Mouse (Mus musculus): ENCODE data around the gene Npm1. TPM values are rescaled to one million over a fixed set of nuclear protein-coding genes. Genes with fewer than 3 reads are reported as not detected.

Gene Npm1
- polyA plus RNA-seq, 1 experiment from 2014 or later: 962 TPM

- no peaks in the 10 kb centered on the region for H3K36me3 ChIP-seq (ENCODE audit: control insufficient read depth, insufficient read depth, low read length)
- no peaks in the 10 kb centered on the region for H3K4me1 ChIP-seq (replicated peaks; ENCODE audit: control insufficient read depth, insufficient read depth, low read length)
- H3K9me3 ChIP-seq (ENCODE audit: control insufficient read depth, low read length): no peaks in the 10 kb centered on the region
- WGBS: 17% methylated on average over 9 of the region's 9 CpGs
- no peak overlapping the region for H3K4me3 ChIP-seq (ENCODE audit: low read depth, low read length)
- no peak overlapping the region for H3K9ac ChIP-seq (ENCODE audit: low read depth, low read length)
- DNase-seq (ENCODE audit: low spot score) (peak; percentile 82), ATAC-seq (ENCODE audit: low FRiP score) (no peak)
- H3K27me3 ChIP-seq (ENCODE audit: control insufficient read depth, insufficient read depth, low read length): no peaks in the 10 kb centered on the region
- no peak overlapping the region for H3K4me2 ChIP-seq (replicated peaks; ENCODE audit: low read depth, low read length)
- H3K27ac ChIP-seq (ENCODE audit: low read depth, low read length): no peak overlapping the region
Observed at GRCm38 (mm10) chr11:33170489-33170888, 7.5 kb upstream of the Npm1 start.

- no peaks in the 10 kb centered on the region for H3K4me1 ChIP-seq (replicated peaks; ENCODE audit: control insufficient read depth, insufficient read depth, low read length)
- ATAC-seq (ENCODE audit: low FRiP score): peak; percentile 75
- peak overlapping the region; percentile 79 for H3K27ac ChIP-seq (ENCODE audit: low read depth, low read length)
- H3K4me2 ChIP-seq (replicated peaks; ENCODE audit: low read depth, low read length): peak overlapping the region; percentile 72
- no peaks in the 10 kb centered on the region for H3K27me3 ChIP-seq (ENCODE audit: control insufficient read depth, insufficient read depth, low read length)
- peak overlapping the region; percentile 98 for H3K4me3 ChIP-seq (ENCODE audit: low read depth, low read length)
- DNase-seq (ENCODE audit: low spot score): peak; percentile 90
- H3K36me3 ChIP-seq (ENCODE audit: control insufficient read depth, insufficient read depth, low read length): peaks cover 2% of the 10 kb centered on the region; the same call in 1 of the 2 replicates
- peak overlapping the region; percentile 94 for H3K9ac ChIP-seq (ENCODE audit: low read depth, low read length)
- WGBS: 4% methylated on average over 51 of the region's 53 CpGs
- no peaks in the 10 kb centered on the region for H3K9me3 ChIP-seq (ENCODE audit: control insufficient read depth, low read length)
Observed at GRCm38 (mm10) chr11:33162211-33162997, 602 bp downstream of the Npm1 start.

DNA sequence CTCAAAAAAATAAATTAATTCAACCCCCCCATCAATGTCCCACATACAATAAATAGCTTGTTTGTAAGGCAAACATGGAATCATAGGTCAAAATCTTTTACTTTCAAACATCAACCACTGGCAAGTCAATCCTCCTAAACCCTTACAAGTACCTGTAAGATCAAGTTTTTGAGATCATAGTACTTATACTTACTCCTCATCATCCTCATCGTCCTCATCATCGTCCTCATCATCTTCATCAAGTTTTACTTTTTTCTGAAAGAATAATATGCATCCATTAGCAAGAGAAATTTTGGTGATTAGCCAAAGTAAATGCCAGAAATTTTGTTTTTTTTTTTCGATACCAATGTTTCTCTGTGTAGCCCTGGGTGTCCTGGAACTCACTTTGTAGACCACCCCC, 3.3 kb downstream of the Npm1 start:
- ATAC-seq (ENCODE audit: low FRiP score) (no peak), DNase-seq (ENCODE audit: low spot score) (no peak)
- no peaks in the 10 kb centered on the region for H3K4me1 ChIP-seq (replicated peaks; ENCODE audit: control insufficient read depth, insufficient read depth, low read length)
- H3K27ac ChIP-seq (ENCODE audit: low read depth, low read length): no peak overlapping the region
- H3K4me3 ChIP-seq (ENCODE audit: low read depth, low read length): no peak overlapping the region
- no peak overlapping the region for H3K9ac ChIP-seq (ENCODE audit: low read depth, low read length)
- H3K27me3 ChIP-seq (ENCODE audit: control insufficient read depth, insufficient read depth, low read length): no peaks in the 10 kb centered on the region
- peaks cover 5% of the 10 kb centered on the region; the same call in 1 of the 2 replicates for H3K36me3 ChIP-seq (ENCODE audit: control insufficient read depth, insufficient read depth, low read length)
- no peak overlapping the region for H3K4me2 ChIP-seq (replicated peaks; ENCODE audit: low read depth, low read length)
- no peaks in the 10 kb centered on the region for H3K9me3 ChIP-seq (ENCODE audit: control insufficient read depth, low read length)
- 93% methylated on average over 3 of the region's 3 CpGs for WGBS

GRCm38 (mm10) chr11:33157453-33158196, 5.4 kb downstream of the Npm1 start:
- H3K9ac ChIP-seq (ENCODE audit: low read depth, low read length): no peak overlapping the region
- H3K4me1 ChIP-seq (replicated peaks; ENCODE audit: control insufficient read depth, insufficient read depth, low read length): no peaks in the 10 kb centered on the region
- no peak overlapping the region for H3K27ac ChIP-seq (ENCODE audit: low read depth, low read length)
- H3K27me3 ChIP-seq (ENCODE audit: control insufficient read depth, insufficient read depth, low read length): no peaks in the 10 kb centered on the region
- no peak for ATAC-seq (ENCODE audit: low FRiP score)
- no peak for DNase-seq (ENCODE audit: low spot score)
- H3K4me3 ChIP-seq (ENCODE audit: low read depth, low read length): no peak overlapping the region
- WGBS: 88% methylated on average over 2 of the region's 2 CpGs
- H3K36me3 ChIP-seq (ENCODE audit: control insufficient read depth, insufficient read depth, low read length): peaks cover 5% of the 10 kb centered on the region; the same call in 1 of the 2 replicates
- H3K9me3 ChIP-seq (ENCODE audit: control insufficient read depth, low read length): no peaks in the 10 kb centered on the region
- H3K4me2 ChIP-seq (replicated peaks; ENCODE audit: low read depth, low read length): no peak overlapping the region

DNA sequence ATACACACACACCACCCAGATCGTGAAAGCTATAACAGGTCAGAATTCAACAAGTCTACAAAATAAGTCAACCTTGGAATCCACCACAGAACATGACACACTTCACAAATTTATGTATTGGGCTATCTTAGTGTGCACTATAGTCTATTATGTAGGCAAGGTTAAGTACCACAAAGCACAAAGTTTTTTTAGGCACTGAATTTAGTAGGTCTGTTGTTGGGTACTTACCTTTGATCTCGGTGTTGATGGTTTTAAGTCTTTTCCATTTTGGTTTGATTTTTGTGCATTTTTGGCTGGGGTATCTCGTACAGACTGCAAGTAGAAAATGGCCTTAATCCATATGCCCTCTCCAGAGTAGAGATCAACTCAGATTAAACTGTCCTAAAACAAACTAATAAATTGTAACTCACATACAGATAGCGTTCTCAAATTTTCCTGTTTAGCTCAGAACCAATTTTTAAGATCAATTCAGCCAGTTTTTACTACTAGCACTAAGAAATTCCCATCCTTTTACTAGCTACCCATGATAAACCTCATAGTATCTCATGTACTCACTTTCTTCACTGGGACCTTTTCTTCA, 6.5 kb downstream of the Npm1 start:
- WGBS: 91% methylated on average over 4 of the region's 4 CpGs
- Histone ChIP-seq H3K9ac (ENCODE audit: low read depth, low read length) (no peak overlapping the region), H3K4me3 (ENCODE audit: low read depth, low read length) (no peak overlapping the region), H3K4me1 (replicated peaks; ENCODE audit: control insufficient read depth, insufficient read depth, low read length) (no peaks in the 10 kb centered on the region), H3K4me2 (replicated peaks; ENCODE audit: low read depth, low read length) (no peak overlapping the region), H3K27ac (ENCODE audit: low read depth, low read length) (no peak overlapping the region), H3K27me3 (ENCODE audit: control insufficient read depth, insufficient read depth, low read length) (no peaks in the 10 kb centered on the region), H3K36me3 (ENCODE audit: control insufficient read depth, insufficient read depth, low read length) (peaks cover 5% of the 10 kb centered on the region; the same call in 1 of the 2 replicates), H3K9me3 (ENCODE audit: control insufficient read depth, low read length) (no peaks in the 10 kb centered on the region)
- DNase-seq (ENCODE audit: low spot score) (no peak), ATAC-seq (ENCODE audit: low FRiP score) (no peak)

DNA sequence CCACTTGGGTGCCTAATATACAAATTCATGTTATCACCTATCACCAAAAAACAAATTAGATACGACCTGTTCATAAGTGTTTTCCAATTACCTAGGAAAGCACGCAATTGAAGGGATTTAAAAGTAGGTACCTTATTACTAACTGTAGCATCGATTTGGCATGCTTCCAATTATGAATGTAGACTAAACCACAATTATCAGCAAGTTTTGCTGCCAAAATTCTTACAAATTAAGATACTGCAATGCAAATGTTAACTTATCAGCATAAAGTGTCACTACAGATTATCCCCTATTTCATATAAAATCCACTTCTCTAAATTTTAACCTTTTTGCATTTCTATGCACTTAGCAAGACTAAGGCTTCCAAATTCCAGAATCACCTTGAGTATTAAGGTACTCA, 8.5 kb downstream of the Npm1 start:
- Histone ChIP-seq H3K4me1 (replicated peaks; ENCODE audit: control insufficient read depth, insufficient read depth, low read length) (no peaks in the 10 kb centered on the region), H3K4me2 (replicated peaks; ENCODE audit: low read depth, low read length) (no peak overlapping the region), H3K4me3 (ENCODE audit: low read depth, low read length) (no peak overlapping the region), H3K27ac (ENCODE audit: low read depth, low read length) (no peak overlapping the region), H3K27me3 (ENCODE audit: control insufficient read depth, insufficient read depth, low read length) (no peaks in the 10 kb centered on the region), H3K9me3 (ENCODE audit: control insufficient read depth, low read length) (no peaks in the 10 kb centered on the region), H3K36me3 (ENCODE audit: control insufficient read depth, insufficient read depth, low read length) (peaks cover 4% of the 10 kb centered on the region; the same call in 1 of the 2 replicates), H3K9ac (ENCODE audit: low read depth, low read length) (no peak overlapping the region)
- ATAC-seq (ENCODE audit: low FRiP score) (no peak), DNase-seq (ENCODE audit: low spot score) (no peak)
- WGBS: 95% methylated on average over 3 of the region's 3 CpGs

GRCm38 (mm10) chr11:33152997-33153396, 10.0 kb downstream of the Npm1 start:
- DNase-seq (ENCODE audit: low spot score) (no peak), ATAC-seq (ENCODE audit: low FRiP score) (no peak)
- no peaks in the 10 kb centered on the region for H3K9me3 ChIP-seq (ENCODE audit: control insufficient read depth, low read length)
- 92% methylated on average over 1 of the region's 1 CpGs for WGBS
- H3K4me1 ChIP-seq (replicated peaks; ENCODE audit: control insufficient read depth, insufficient read depth, low read length): no peaks in the 10 kb centered on the region
- no peak overlapping the region for H3K4me2 ChIP-seq (replicated peaks; ENCODE audit: low read depth, low read length)
- no peak overlapping the region for H3K9ac ChIP-seq (ENCODE audit: low read depth, low read length)
- H3K27ac ChIP-seq (ENCODE audit: low read depth, low read length): no peak overlapping the region
- H3K27me3 ChIP-seq (ENCODE audit: control insufficient read depth, insufficient read depth, low read length): no peaks in the 10 kb centered on the region
- H3K4me3 ChIP-seq (ENCODE audit: low read depth, low read length): no peak overlapping the region
- peaks cover 4% of the 10 kb centered on the region; the same call in 1 of the 2 replicates for H3K36me3 ChIP-seq (ENCODE audit: control insufficient read depth, insufficient read depth, low read length)

DNA sequence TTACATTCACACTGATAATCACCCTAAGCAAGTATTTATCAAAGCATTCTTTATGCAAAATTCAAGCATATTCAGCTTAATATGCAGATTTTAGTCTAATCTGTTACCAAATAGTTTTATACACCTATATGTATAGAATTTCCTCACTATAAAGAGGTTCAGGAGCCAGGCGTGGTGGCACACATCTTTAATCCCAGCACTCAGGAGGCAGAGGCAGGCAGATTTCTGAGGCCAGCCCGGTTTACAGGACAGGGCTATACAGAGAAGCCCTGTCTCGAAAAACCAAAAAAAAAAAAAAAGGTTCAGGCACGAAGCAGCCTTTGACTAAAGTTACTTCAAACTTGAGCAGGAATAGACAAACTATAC, 11.2 kb downstream of the Npm1 start:
- H3K27me3 ChIP-seq (ENCODE audit: control insufficient read depth, insufficient read depth, low read length): peaks cover 2% of the 10 kb centered on the region
- H3K9ac ChIP-seq (ENCODE audit: low read depth, low read length): no peak overlapping the region
- H3K4me3 ChIP-seq (ENCODE audit: low read depth, low read length): no peak overlapping the region
- H3K27ac ChIP-seq (ENCODE audit: low read depth, low read length): no peak overlapping the region
- H3K9me3 ChIP-seq (ENCODE audit: control insufficient read depth, low read length): no peaks in the 10 kb centered on the region
- 82% methylated on average over 4 of the region's 4 CpGs for WGBS
- DNase-seq (ENCODE audit: low spot score) (no peak), ATAC-seq (ENCODE audit: low FRiP score) (no peak)
- peaks cover 4% of the 10 kb centered on the region; the same call in 1 of the 2 replicates for H3K36me3 ChIP-seq (ENCODE audit: control insufficient read depth, insufficient read depth, low read length)
- peaks cover 3% of the 10 kb centered on the region; the same call in 1 of the 2 replicates for H3K4me1 ChIP-seq (replicated peaks; ENCODE audit: control insufficient read depth, insufficient read depth, low read length)
- H3K4me2 ChIP-seq (replicated peaks; ENCODE audit: low read depth, low read length): no peak overlapping the region
